Mouse (Mus musculus): ENCODE measurements around the gene Gns. TPM values are rescaled to one million over a fixed set of nuclear protein-coding genes. Genes with fewer than 3 reads are reported as not detected.

Gene Gns
- polyA plus RNA-seq, 1 experiment: 39.2 TPM

DNA sequence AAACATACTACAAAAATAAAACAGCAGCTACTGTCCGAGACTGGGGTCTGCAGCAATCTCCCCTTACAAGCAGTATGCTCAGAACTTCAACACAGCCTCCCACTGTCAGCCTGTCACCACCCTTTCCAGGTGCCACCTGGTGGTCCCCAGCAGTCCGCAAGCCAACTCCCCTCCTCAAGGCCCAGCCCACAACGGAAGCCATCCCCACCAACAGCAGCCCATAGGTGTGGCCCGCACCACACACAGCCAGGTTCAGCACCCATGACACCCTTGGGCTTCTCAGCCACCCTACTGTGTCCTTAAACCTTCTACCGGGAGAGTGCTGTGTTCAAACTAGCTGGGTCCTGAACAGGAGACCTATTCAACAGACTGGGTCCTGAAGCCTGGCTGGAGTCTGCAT is 60.2 kb downstream of the Gns start:
- TF ChIP-seq POLR2A (IDR thresholded peaks at IDR 0.05; ENCODE audit: borderline replicate concordance, control insufficient read depth, low read depth, low read length) (no peak), CTCF (IDR thresholded peaks at IDR 0.05; ENCODE audit: control insufficient read depth, insufficient read depth, low read length) (no peak)
- Histone ChIP-seq H3K4me1 (ENCODE audit: control insufficient read depth, insufficient read depth, low read length) (peaks cover 22% of the 10 kb centered on the region), H3K27ac (ENCODE audit: control insufficient read depth, insufficient read depth, low read depth, low read length, poor library complexity) (no peak overlapping the region), H3K4me3 (replicated peaks; ENCODE audit: control insufficient read depth, low read depth, low read length) (no peak overlapping the region)
- 85% methylated on average over 5 of the region's 5 CpGs for WGBS

DNA sequence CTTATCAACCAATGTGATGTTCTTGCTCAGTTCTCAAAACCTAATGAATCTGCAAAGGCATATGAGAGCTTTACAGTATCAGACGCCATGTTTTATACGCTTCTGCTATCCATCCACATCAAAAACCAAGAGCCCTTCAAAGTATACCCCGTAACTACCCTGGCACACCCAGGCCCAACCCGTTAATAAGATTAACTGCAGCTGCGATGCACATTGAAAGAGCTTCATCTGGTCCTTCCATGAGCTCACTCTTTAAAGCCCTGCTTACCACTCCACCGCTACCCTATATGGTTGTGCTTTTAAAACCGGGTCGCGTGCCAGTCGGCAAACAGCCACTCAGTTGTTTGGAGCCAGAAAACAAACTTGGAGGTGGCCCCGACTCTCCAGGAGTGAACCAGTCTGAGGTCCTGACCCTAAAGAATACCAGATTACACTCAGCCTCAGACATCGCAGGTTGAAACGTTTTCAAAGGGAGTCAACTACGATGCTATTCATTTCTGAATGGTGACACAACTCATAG is 60.7 kb downstream of the Gns start:
- Histone ChIP-seq H3K4me3 (replicated peaks; ENCODE audit: control insufficient read depth, low read depth, low read length) (no peak overlapping the region), H3K27ac (ENCODE audit: control insufficient read depth, insufficient read depth, low read depth, low read length, poor library complexity) (no peak overlapping the region), H3K4me1 (ENCODE audit: control insufficient read depth, insufficient read depth, low read length) (peaks cover 24% of the 10 kb centered on the region)
- 84% methylated on average over 14 of the region's 14 CpGs for WGBS
- no peak for TF ChIP-seq CTCF (IDR thresholded peaks at IDR 0.05; ENCODE audit: control insufficient read depth, insufficient read depth, low read length)
- no peak for TF ChIP-seq POLR2A (IDR thresholded peaks at IDR 0.05; ENCODE audit: borderline replicate concordance, control insufficient read depth, low read depth, low read length)

DNA sequence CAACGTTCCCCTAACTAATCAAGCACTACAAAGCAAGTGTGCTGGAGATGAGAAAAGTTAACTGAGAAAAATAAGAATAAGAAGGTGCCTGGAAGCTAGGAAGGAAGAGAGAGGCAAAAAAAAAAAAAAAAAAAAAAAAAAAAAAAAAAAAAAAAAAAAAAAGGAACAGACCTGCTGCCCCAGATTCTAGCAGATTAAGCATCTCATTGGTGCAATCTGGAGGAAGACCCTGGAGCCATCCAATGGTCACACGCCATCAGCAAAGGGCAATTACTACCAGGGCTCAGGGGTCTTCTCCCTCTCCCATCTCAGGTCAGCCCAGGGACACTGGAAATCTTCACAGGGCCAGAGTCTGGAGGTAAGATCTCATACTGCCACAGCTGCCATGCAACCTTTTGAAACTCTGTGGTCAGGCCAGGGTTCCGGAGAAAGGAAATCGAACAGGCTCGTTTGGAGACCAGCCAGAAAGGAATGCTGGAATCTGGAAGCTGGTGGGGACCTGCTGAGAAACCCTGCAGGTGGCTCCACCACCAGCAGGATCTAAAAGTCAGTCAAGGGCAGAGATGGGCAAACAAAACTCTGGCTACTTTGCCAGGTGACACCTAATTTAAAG is 61.7 kb downstream of the Gns start:
- TF ChIP-seq POLR2A (IDR thresholded peaks at IDR 0.05; ENCODE audit: borderline replicate concordance, control insufficient read depth, low read depth, low read length): no peak
- no peak for TF ChIP-seq CTCF (IDR thresholded peaks at IDR 0.05; ENCODE audit: control insufficient read depth, insufficient read depth, low read length)
- Histone ChIP-seq H3K27ac (ENCODE audit: control insufficient read depth, insufficient read depth, low read depth, low read length, poor library complexity) (peak overlapping the region; percentile 60), H3K4me1 (ENCODE audit: control insufficient read depth, insufficient read depth, low read length) (peaks cover 27% of the 10 kb centered on the region), H3K4me3 (replicated peaks; ENCODE audit: control insufficient read depth, low read depth, low read length) (peak overlapping the region; percentile 17)
- 7% methylated on average over 5 of the region's 5 CpGs for WGBS

DNA sequence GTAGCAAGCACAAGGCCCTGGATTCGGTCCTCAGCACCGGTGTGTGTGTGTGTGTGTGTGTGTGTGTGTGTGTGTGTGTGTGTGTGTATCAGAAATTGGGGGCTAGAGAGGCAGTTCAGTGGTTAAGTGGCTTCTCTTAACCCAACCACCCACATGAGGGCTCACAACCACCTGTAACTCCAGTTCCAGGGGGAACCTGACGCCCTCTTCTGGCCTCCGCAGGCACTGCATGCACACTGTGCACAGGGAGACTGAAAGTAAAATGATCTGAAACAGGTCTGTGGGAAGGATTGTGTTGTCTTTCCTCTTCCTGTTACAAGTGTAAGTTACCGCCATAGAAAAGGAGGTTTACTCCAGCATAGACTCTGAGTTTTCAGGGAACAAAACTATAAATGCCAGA is 62.2 kb downstream of the Gns start:
- WGBS: 33% methylated on average over 5 of the region's 5 CpGs
- TF ChIP-seq CTCF (IDR thresholded peaks at IDR 0.05; ENCODE audit: control insufficient read depth, insufficient read depth, low read length) (peak; percentile 78), POLR2A (IDR thresholded peaks at IDR 0.05; ENCODE audit: borderline replicate concordance, control insufficient read depth, low read depth, low read length) (no peak)
- Histone ChIP-seq H3K4me1 (ENCODE audit: control insufficient read depth, insufficient read depth, low read length) (peaks cover 26% of the 10 kb centered on the region), H3K4me3 (replicated peaks; ENCODE audit: control insufficient read depth, low read depth, low read length) (no peak overlapping the region), H3K27ac (ENCODE audit: control insufficient read depth, insufficient read depth, low read depth, low read length, poor library complexity) (peak overlapping the region; percentile 60)

DNA sequence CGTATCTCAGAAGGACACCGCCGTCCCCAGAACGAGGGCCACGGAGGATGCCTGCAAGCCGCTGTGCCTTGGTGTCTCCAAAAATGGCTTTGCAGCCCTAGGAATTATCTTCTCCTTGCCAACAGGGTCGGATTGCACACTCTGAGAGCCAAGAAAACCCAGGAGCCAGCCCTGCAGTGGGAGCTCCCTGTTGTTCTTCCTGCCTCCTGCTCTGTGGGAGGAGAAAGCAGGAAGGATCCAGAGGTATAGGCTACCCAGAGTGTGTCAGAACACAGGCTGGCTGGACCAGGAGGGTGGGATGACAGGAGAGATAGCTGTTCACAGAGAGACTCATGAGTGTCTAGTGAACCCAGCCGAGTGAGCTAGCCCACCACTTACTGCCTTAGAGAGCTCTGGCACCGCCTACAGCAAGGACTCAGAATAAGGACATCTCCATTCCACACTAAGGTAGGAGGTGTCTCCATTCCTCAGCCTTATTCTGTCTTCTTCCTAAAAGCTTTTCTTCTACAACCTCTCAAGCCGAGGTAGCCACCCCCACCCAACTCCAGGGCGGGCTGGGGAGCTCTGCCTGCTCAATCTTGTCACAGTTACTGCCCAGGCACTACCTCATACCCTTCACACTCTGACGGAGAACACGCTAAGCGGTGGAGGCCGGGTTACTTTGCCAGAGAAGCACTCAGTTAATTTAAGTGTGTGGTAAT is 63.3 kb downstream of the Gns start:
- Histone ChIP-seq H3K27ac (ENCODE audit: control insufficient read depth, insufficient read depth, low read depth, low read length, poor library complexity) (peak overlapping the region; percentile 13), H3K4me1 (ENCODE audit: control insufficient read depth, insufficient read depth, low read length) (peaks cover 26% of the 10 kb centered on the region), H3K4me3 (replicated peaks; ENCODE audit: control insufficient read depth, low read depth, low read length) (no peak overlapping the region)
- TF ChIP-seq CTCF (IDR thresholded peaks at IDR 0.05; ENCODE audit: control insufficient read depth, insufficient read depth, low read length) (no peak), POLR2A (IDR thresholded peaks at IDR 0.05; ENCODE audit: borderline replicate concordance, control insufficient read depth, low read depth, low read length) (no peak)
- 81% methylated on average over 15 of the region's 15 CpGs for WGBS

DNA sequence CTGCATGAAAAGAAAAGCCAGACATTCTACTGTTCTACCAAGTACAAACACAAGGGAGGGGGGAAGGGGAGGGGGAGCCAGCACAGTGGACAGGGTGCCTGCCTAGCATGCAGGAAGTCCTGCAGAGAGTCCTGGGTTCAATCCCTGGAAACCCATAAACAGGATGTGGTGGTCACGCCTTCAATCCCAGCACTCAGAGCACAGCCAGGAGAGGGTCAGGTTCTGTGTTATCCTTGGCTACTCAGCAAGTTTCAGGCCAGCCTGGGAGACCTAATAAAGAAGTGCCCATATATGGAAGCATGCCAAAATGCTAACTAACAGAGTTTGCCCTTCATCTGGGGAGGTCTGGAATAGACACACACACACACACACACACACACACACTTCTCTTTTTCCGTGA is 64.2 kb downstream of the Gns start:
- Histone ChIP-seq H3K27ac (ENCODE audit: control insufficient read depth, insufficient read depth, low read depth, low read length, poor library complexity) (peak overlapping the region; percentile 58; the same call in 1 of the 2 replicates), H3K4me3 (replicated peaks; ENCODE audit: control insufficient read depth, low read depth, low read length) (no peak overlapping the region), H3K4me1 (ENCODE audit: control insufficient read depth, insufficient read depth, low read length) (peaks cover 24% of the 10 kb centered on the region)
- TF ChIP-seq CTCF (IDR thresholded peaks at IDR 0.05; ENCODE audit: control insufficient read depth, insufficient read depth, low read length) (no peak), POLR2A (IDR thresholded peaks at IDR 0.05; ENCODE audit: borderline replicate concordance, control insufficient read depth, low read depth, low read length) (no peak)
- 8% methylated on average over 2 of the region's 2 CpGs for WGBS

DNA sequence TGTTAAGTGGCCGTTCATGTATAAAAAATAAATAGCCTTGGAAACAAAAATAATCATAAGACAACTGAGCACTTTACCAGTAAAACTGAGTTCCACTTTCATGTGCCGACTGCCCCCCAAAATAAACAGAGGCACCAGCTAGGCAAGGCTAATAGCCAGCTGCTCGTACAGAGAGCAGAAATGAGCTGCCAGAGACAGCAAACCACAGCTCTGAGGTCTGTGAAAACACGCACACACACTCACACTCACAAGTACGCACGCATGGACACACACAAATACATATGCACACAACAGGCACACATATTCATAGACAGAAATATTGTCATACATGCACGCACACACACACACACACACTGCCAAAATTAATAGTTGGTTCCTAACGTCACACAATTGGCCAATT is 64.7 kb downstream of the Gns start:
- WGBS: 8% methylated on average over 8 of the region's 8 CpGs
- TF ChIP-seq CTCF (IDR thresholded peaks at IDR 0.05; ENCODE audit: control insufficient read depth, insufficient read depth, low read length) (no peak), POLR2A (IDR thresholded peaks at IDR 0.05; ENCODE audit: borderline replicate concordance, control insufficient read depth, low read depth, low read length) (no peak)
- H3K4me1 ChIP-seq (ENCODE audit: control insufficient read depth, insufficient read depth, low read length): peaks cover 21% of the 10 kb centered on the region
- no peak overlapping the region for H3K4me3 ChIP-seq (replicated peaks; ENCODE audit: control insufficient read depth, low read depth, low read length)
- peak overlapping the region; percentile 61 for H3K27ac ChIP-seq (ENCODE audit: control insufficient read depth, insufficient read depth, low read depth, low read length, poor library complexity)

DNA sequence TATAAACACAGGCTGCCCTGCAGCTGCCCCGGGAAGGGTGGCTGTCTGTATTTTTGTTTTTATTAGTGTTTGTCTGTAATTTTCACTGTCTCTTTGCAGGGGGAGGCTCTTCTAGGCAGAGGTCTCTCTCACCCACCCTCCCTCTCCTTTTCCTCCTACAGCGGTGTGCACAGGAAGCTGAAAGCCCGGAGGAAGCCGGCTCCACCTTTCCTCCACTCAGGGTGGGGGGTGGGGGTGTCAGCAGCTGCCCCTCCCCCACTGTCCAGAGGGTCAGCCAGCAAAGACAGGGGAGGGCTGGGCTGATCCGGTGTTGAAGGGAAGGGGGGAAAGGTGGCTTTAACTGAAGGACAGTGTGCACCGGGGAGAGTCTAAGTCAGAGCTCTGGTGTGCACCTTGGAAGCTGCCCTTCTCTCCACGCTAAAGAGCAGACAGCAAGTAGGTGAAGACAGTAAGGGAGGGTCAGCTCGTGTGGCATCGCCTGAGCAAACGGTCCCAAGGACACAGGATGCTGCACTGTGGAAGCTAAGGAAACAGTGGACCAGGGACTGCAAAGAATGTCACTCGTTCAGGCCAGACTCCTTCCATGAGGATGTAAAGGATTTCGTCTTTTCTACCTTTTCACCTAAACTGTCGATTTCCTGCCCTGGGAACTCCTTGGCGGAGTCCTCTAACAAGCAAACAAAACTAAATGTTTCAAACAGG is 65.2 kb downstream of the Gns start:
- peak overlapping the region; percentile 61 for H3K27ac ChIP-seq (ENCODE audit: control insufficient read depth, insufficient read depth, low read depth, low read length, poor library complexity)
- WGBS: 23% methylated on average over 14 of the region's 14 CpGs
- peaks cover 19% of the 10 kb centered on the region for H3K4me1 ChIP-seq (ENCODE audit: control insufficient read depth, insufficient read depth, low read length)
- TF ChIP-seq POLR2A (IDR thresholded peaks at IDR 0.05; ENCODE audit: borderline replicate concordance, control insufficient read depth, low read depth, low read length) (no peak), CTCF (IDR thresholded peaks at IDR 0.05; ENCODE audit: control insufficient read depth, insufficient read depth, low read length) (no peak)
- no peak overlapping the region for H3K4me3 ChIP-seq (replicated peaks; ENCODE audit: control insufficient read depth, low read depth, low read length)
